Comparison of ENCODE assay signal across 31 mouse cellular contexts in genomic region chr10:34089517-34089916, GRCm38 (mm10). TPM values are rescaled to one million over a fixed set of nuclear protein-coding genes. Genes with fewer than 3 reads are reported as not detected.
"Had no signal": no experiment of that assay in that cellular context is flagged by ENCODE, and none has a peak within 500 bp of the region (broad histone marks: within the 10 kb centered on the region; RNA-seq: fewer than 3 reads in every experiment).

No protein-coding gene starts in this region.

- H3K27me3 ChIP-seq: kidney, embryonic 15.5 days; liver, embryonic 13.5 days; midbrain, embryonic 13.5 days; neural tube, embryonic 13.5 days had no signal

- ATAC-seq: midbrain, embryonic 13.5 days; midbrain, embryonic 16.5 days had no signal

- H3K27ac ChIP-seq: kidney, embryonic 15.5 days; liver, embryonic 13.5 days; midbrain, embryonic 10.5 days; midbrain, embryonic 13.5 days; neural tube, embryonic 13.5 days had no signal

- H3K9ac ChIP-seq: kidney, embryonic 15.5 days; liver, embryonic 13.5 days; midbrain, embryonic 13.5 days; neural tube, embryonic 13.5 days had no signal

- H3K4me2 ChIP-seq: kidney, embryonic 15.5 days; liver, embryonic 13.5 days; midbrain, embryonic 13.5 days; neural tube, embryonic 13.5 days had no signal

- H3K4me1 ChIP-seq: kidney, embryonic 15.5 days; liver, embryonic 13.5 days; midbrain, embryonic 10.5 days; midbrain, embryonic 13.5 days; neural tube, embryonic 13.5 days had no signal

- H3K36me3 ChIP-seq: kidney, embryonic 15.5 days; liver, embryonic 13.5 days; midbrain, embryonic 10.5 days; midbrain, embryonic 13.5 days; neural tube, embryonic 13.5 days had no signal

- H3K9me3 ChIP-seq: kidney, embryonic 15.5 days; liver, embryonic 13.5 days; megakaryocyte, embryonic 14.5 days; midbrain, embryonic 10.5 days; midbrain, embryonic 13.5 days; neural tube, embryonic 13.5 days had no signal

- H3K4me3 ChIP-seq: kidney, embryonic 15.5 days; liver, embryonic 13.5 days; megakaryocyte, embryonic 14.5 days; midbrain, embryonic 10.5 days; midbrain, embryonic 13.5 days; myocyte; neural tube, embryonic 13.5 days had no signal

- DNase-seq: kidney, postnatal 10 days; kidney, postnatal 36 days; layer of hippocampus, adult 9-11 months; liver, embryonic 13.5 days; lung, adult 2 months; lung, postnatal 14 days; lung, postnatal 4 days; thymus, adult 18-20 months; thymus, postnatal 36 days had no signal

RNA-seq across cellular contexts. Expression of gene Calhm5, which starts 6.8 kb away (rescaled TPM):
- total RNA-seq: monocyte, adult 5-6 weeks; neutrophil, adult 5-6 weeks had no signal

RNA-seq across cellular contexts. Expression of gene Calhm6, which starts 38.3 kb away (rescaled TPM):
- total RNA-seq: layer of hippocampus, adult 18-20 months had no signal
- polyA plus RNA-seq: testis, adult 2 months had no signal

RNA-seq across cellular contexts. Expression of gene Calhm4, which starts 45.4 kb away (rescaled TPM):
- total RNA-seq: layer of hippocampus, adult 18-20 months; layer of hippocampus, postnatal 25 days; left cerebral cortex, adult 18-20 months; left cerebral cortex, postnatal 36 days; liver, adult 2 months; monocyte, adult 5-6 weeks; neutrophil, adult 5-6 weeks had no signal
- polyA plus RNA-seq: kidney, embryonic 15.5 days; limb, embryonic 11.5 days; limb, embryonic 14.5 days; liver, adult 2 months; liver, embryonic 13.5 days; liver, embryonic 16.5 days; lung, adult 2 months; lung, embryonic 16.5 days; midbrain, embryonic 10.5 days; midbrain, embryonic 13.5 days; midbrain, embryonic 16.5 days; myocyte; neural tube, embryonic 13.5 days; small intestine, adult 2 months; spleen, adult 2 months; stomach, embryonic 16.5 days; testis, adult 2 months had no signal

RNA-seq across cellular contexts. Expression of gene Trappc3l, which starts 52.1 kb away (rescaled TPM):
- total RNA-seq: layer of hippocampus, postnatal 25 days; liver, adult 2 months; monocyte, adult 5-6 weeks; neutrophil, adult 5-6 weeks had no signal
- polyA plus RNA-seq: kidney, embryonic 15.5 days; limb, embryonic 11.5 days; limb, embryonic 14.5 days; liver, adult 2 months; liver, embryonic 13.5 days; liver, embryonic 16.5 days; lung, adult 2 months; lung, embryonic 16.5 days; midbrain, embryonic 10.5 days; midbrain, embryonic 13.5 days; midbrain, embryonic 16.5 days; myocyte; neural tube, embryonic 13.5 days; small intestine, adult 2 months; spleen, adult 2 months; stomach, embryonic 16.5 days; testis, adult 2 months had no signal
